Mouse (Mus musculus): ENCODE measurements around the gene Dmrtb1. TPM values are rescaled to one million over a fixed set of nuclear protein-coding genes. Genes with fewer than 3 reads are reported as not detected.

Gene Dmrtb1
- polyA plus RNA-seq, 1 experiment from 2014 or later: not detected

DNA sequence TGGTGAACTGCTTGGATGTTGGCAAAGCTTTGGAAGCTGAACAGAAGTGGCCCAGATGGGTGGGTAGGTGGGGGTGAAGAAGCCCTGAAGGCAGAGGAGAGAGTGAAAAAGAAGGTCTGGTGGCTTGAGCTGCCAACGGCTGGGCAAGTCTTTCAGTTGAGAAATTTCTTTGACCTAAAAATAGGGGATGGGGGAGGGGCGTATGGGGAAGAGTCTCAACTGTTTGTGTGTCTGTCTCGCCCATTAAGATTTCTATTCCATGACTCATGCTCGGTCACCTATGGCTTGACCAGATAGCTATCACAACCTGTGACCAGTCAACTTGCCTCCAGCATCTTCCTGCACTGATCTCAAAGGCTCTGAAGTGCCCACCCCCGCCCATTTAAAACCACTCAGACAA lies 35.1 kb upstream of the Dmrtb1 start:
- Histone ChIP-seq H3K4me1 (replicated peaks; ENCODE audit: control insufficient read depth, insufficient read depth, low read length) (peaks cover 5% of the 10 kb centered on the region; the same call in 1 of the 2 replicates), H3K4me2 (no peak overlapping the region), H3K27ac (ENCODE audit: low read depth, low read length) (no peak overlapping the region), H3K27me3 (replicated peaks; ENCODE audit: control insufficient read depth, insufficient read depth, low read length) (no peaks in the 10 kb centered on the region), H3K9ac (ENCODE audit: low read depth, low read length) (no peak overlapping the region), H3K36me3 (ENCODE audit: control insufficient read depth, insufficient read depth, low read length) (no peaks in the 10 kb centered on the region), H3K9me3 (ENCODE audit: control insufficient read depth, low read length) (no peaks in the 10 kb centered on the region), H3K4me3 (ENCODE audit: low read depth, low read length) (no peak overlapping the region)
- no peak for ATAC-seq (replicated peaks; ENCODE audit: low FRiP score)
- 55% methylated on average over 5 of the region's 5 CpGs for WGBS
- DNase-seq (ENCODE audit: low spot score): no peak

- Histone ChIP-seq H3K27me3 (replicated peaks; ENCODE audit: control insufficient read depth, insufficient read depth, low read length) (no peaks in the 10 kb centered on the region), H3K27ac (ENCODE audit: low read depth, low read length) (no peak overlapping the region), H3K9ac (ENCODE audit: low read depth, low read length) (no peak overlapping the region), H3K4me3 (ENCODE audit: low read depth, low read length) (no peak overlapping the region), H3K4me1 (replicated peaks; ENCODE audit: control insufficient read depth, insufficient read depth, low read length) (peaks cover 5% of the 10 kb centered on the region; the same call in 1 of the 2 replicates), H3K9me3 (ENCODE audit: control insufficient read depth, low read length) (no peaks in the 10 kb centered on the region), H3K4me2 (no peak overlapping the region), H3K36me3 (ENCODE audit: control insufficient read depth, insufficient read depth, low read length) (no peaks in the 10 kb centered on the region)
- ATAC-seq (replicated peaks; ENCODE audit: low FRiP score) (no peak), DNase-seq (ENCODE audit: low spot score) (no peak)
- WGBS: 85% methylated on average over 8 of the region's 8 CpGs
Measured at GRCm38 (mm10) chr4:107718720-107719119, 34.7 kb upstream of the Dmrtb1 start.

DNA sequence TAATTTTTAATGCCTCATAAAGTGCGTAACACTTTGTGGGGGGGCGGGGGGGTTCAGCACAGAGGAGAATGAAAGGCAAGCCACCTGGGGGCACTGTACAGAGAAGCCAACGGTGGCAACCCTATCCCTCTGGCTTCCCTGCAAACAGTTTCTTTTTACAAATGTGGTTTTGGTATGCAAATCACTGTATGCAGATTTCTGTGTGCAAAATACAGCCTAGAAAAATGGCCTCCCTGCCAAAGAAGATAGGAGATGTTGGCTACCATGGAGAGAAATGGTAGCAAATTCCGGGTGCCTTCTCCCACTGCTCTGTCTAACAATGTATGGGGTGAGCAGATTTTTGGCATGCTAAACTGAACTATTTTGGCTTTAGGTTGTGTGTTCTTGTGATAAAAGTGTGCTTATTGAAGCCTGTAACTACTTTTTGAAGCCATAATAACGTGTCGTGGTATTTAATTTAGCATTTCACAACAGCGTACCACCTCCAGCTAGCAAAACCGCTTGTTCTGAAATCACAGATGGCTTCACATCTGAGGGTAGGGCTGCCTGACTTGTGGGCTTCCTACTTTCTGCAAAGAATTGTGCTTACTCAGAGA lies 33.8 kb upstream of the Dmrtb1 start:
- Histone ChIP-seq H3K9me3 (ENCODE audit: control insufficient read depth, low read length) (no peaks in the 10 kb centered on the region), H3K36me3 (ENCODE audit: control insufficient read depth, insufficient read depth, low read length) (no peaks in the 10 kb centered on the region), H3K27ac (ENCODE audit: low read depth, low read length) (no peak overlapping the region), H3K4me3 (ENCODE audit: low read depth, low read length) (no peak overlapping the region), H3K4me1 (replicated peaks; ENCODE audit: control insufficient read depth, insufficient read depth, low read length) (peaks cover 5% of the 10 kb centered on the region; the same call in 1 of the 2 replicates), H3K4me2 (no peak overlapping the region), H3K27me3 (replicated peaks; ENCODE audit: control insufficient read depth, insufficient read depth, low read length) (no peaks in the 10 kb centered on the region), H3K9ac (ENCODE audit: low read depth, low read length) (no peak overlapping the region)
- no peak for ATAC-seq (replicated peaks; ENCODE audit: low FRiP score)
- no peak for DNase-seq (ENCODE audit: low spot score)
- WGBS: 75% methylated on average over 8 of the region's 8 CpGs

DNA sequence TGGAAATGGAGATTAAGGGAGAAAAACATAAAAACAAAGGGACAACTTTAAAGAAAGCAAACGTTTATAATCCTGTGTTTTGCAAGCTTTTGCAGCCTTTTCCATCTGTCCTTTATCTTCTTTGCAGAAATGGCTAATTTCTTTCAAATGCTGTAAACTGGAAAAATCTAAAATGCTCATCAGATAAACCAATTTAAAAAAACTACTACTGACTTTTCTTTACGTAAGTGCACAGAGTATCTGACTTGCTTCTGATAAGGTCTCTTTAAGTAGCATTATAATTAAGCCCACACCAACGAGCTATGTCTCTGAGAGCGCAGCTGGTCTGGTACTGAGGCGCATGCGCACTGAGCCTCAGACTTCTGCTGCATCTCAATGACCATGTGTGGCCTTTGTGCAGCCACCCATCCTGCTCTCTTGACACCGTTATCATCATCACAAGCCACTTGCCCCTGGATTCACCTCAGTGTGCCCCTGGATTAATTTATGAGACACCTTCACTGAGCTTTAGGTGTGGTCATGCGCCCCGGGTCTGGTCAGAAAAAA lies 32.8 kb upstream of the Dmrtb1 start:
- no peak overlapping the region for H3K9ac ChIP-seq (ENCODE audit: low read depth, low read length)
- no peaks in the 10 kb centered on the region for H3K27me3 ChIP-seq (replicated peaks; ENCODE audit: control insufficient read depth, insufficient read depth, low read length)
- 68% methylated on average over 9 of the region's 9 CpGs for WGBS
- DNase-seq (ENCODE audit: low spot score) (no peak), ATAC-seq (replicated peaks; ENCODE audit: low FRiP score) (no peak)
- no peaks in the 10 kb centered on the region for H3K36me3 ChIP-seq (ENCODE audit: control insufficient read depth, insufficient read depth, low read length)
- H3K4me1 ChIP-seq (replicated peaks; ENCODE audit: control insufficient read depth, insufficient read depth, low read length): peaks cover 5% of the 10 kb centered on the region; the same call in 1 of the 2 replicates
- no peak overlapping the region for H3K4me2 ChIP-seq
- H3K27ac ChIP-seq (ENCODE audit: low read depth, low read length): no peak overlapping the region
- H3K4me3 ChIP-seq (ENCODE audit: low read depth, low read length): no peak overlapping the region
- no peaks in the 10 kb centered on the region for H3K9me3 ChIP-seq (ENCODE audit: control insufficient read depth, low read length)

- DNase-seq (ENCODE audit: low spot score): no peak
- no peak overlapping the region for H3K27ac ChIP-seq (ENCODE audit: low read depth, low read length)
- H3K4me1 ChIP-seq (replicated peaks; ENCODE audit: control insufficient read depth, insufficient read depth, low read length): no peaks in the 10 kb centered on the region
- no peak for ATAC-seq (replicated peaks; ENCODE audit: low FRiP score)
- H3K36me3 ChIP-seq (ENCODE audit: control insufficient read depth, insufficient read depth, low read length): no peaks in the 10 kb centered on the region
- H3K4me2 ChIP-seq: no peak overlapping the region
- no peak overlapping the region for H3K9ac ChIP-seq (ENCODE audit: low read depth, low read length)
- no peak overlapping the region for H3K4me3 ChIP-seq (ENCODE audit: low read depth, low read length)
- 75% methylated on average over 4 of the region's 4 CpGs for WGBS
- no peaks in the 10 kb centered on the region for H3K9me3 ChIP-seq (ENCODE audit: control insufficient read depth, low read length)
- no peaks in the 10 kb centered on the region for H3K27me3 ChIP-seq (replicated peaks; ENCODE audit: control insufficient read depth, insufficient read depth, low read length)
Measured at GRCm38 (mm10) chr4:107706884-107707283, 22.9 kb upstream of the Dmrtb1 start.

- H3K4me3 ChIP-seq (ENCODE audit: low read depth, low read length): no peak overlapping the region
- WGBS: 72% methylated on average over 1 of the region's 1 CpGs
- no peak overlapping the region for H3K9ac ChIP-seq (ENCODE audit: low read depth, low read length)
- no peaks in the 10 kb centered on the region for H3K4me1 ChIP-seq (replicated peaks; ENCODE audit: control insufficient read depth, insufficient read depth, low read length)
- 0 out of 2 replicates have a peak, but pooled peaks cover 1% of the 10 kb centered on the region for H3K27me3 ChIP-seq (replicated peaks; ENCODE audit: control insufficient read depth, insufficient read depth, low read length)
- H3K9me3 ChIP-seq (ENCODE audit: control insufficient read depth, low read length): no peaks in the 10 kb centered on the region
- no peak overlapping the region for H3K4me2 ChIP-seq
- no peak overlapping the region for H3K27ac ChIP-seq (ENCODE audit: low read depth, low read length)
- ATAC-seq (replicated peaks; ENCODE audit: low FRiP score): no peak
- no peak for DNase-seq (ENCODE audit: low spot score)
- no peaks in the 10 kb centered on the region for H3K36me3 ChIP-seq (ENCODE audit: control insufficient read depth, insufficient read depth, low read length)
Measured at GRCm38 (mm10) chr4:107704185-107704584, 20.2 kb upstream of the Dmrtb1 start.

DNA sequence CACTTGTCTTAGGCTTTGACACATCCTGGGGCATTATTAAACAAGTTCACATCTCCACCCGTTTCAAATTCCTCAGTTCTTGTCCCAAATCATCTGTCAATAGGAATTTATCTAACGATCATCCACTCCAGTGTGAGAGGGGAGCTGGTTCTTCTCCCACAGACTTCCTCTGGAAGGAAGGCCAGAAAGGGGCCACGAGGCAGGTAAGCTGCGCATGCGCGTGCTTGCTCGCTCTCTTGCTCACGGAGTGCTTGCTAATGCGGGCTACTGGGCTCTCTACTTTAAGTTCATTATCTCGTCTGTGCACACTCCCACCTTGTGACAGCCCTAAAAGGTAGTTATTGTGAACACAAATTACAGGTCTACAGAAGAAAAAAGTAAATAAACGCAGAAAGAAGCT lies 17.6 kb upstream of the Dmrtb1 start:
- 72% methylated on average over 11 of the region's 11 CpGs for WGBS
- Histone ChIP-seq H3K4me2 (no peak overlapping the region), H3K4me3 (ENCODE audit: low read depth, low read length) (no peak overlapping the region), H3K9ac (ENCODE audit: low read depth, low read length) (no peak overlapping the region), H3K27me3 (replicated peaks; ENCODE audit: control insufficient read depth, insufficient read depth, low read length) (0 out of 2 replicates have a peak, but pooled peaks cover 4% of the 10 kb centered on the region), H3K36me3 (ENCODE audit: control insufficient read depth, insufficient read depth, low read length) (no peaks in the 10 kb centered on the region), H3K27ac (ENCODE audit: low read depth, low read length) (no peak overlapping the region), H3K9me3 (ENCODE audit: control insufficient read depth, low read length) (no peaks in the 10 kb centered on the region), H3K4me1 (replicated peaks; ENCODE audit: control insufficient read depth, insufficient read depth, low read length) (no peaks in the 10 kb centered on the region)
- ATAC-seq (replicated peaks; ENCODE audit: low FRiP score) (no peak), DNase-seq (ENCODE audit: low spot score) (no peak)

GRCm38 (mm10) chr4:107701116-107701515 lies 17.1 kb upstream of the Dmrtb1 start:
- no peaks in the 10 kb centered on the region for H3K4me1 ChIP-seq (replicated peaks; ENCODE audit: control insufficient read depth, insufficient read depth, low read length)
- DNase-seq (ENCODE audit: low spot score): no peak

DNA sequence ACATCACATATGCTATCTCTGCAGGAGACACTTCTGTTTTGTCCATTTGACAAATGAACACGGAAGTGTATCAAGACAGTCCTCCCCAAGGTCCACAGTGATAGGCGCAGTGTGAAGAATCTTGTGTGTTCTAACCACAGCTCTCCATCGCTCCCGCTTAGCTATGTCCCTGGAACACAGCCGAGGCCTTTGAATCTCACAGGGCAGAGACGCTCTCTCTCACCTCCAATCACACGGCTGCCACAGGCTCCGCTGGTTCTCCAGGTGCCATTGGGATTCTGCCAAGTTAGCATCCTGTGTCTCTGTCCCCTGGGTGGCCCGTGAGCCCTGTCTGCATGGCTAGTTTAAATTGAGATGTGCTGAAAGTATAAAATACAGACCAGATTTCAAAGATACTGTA lies 15.2 kb upstream of the Dmrtb1 start:
- Histone ChIP-seq H3K9ac (ENCODE audit: low read depth, low read length) (no peak overlapping the region), H3K36me3 (ENCODE audit: control insufficient read depth, insufficient read depth, low read length) (no peaks in the 10 kb centered on the region), H3K4me1 (replicated peaks; ENCODE audit: control insufficient read depth, insufficient read depth, low read length) (no peaks in the 10 kb centered on the region), H3K4me3 (ENCODE audit: low read depth, low read length) (no peak overlapping the region), H3K27ac (ENCODE audit: low read depth, low read length) (no peak overlapping the region), H3K4me2 (no peak overlapping the region), H3K27me3 (replicated peaks; ENCODE audit: control insufficient read depth, insufficient read depth, low read length) (0 out of 2 replicates have a peak, but pooled peaks cover 4% of the 10 kb centered on the region), H3K9me3 (ENCODE audit: control insufficient read depth, low read length) (no peaks in the 10 kb centered on the region)
- ATAC-seq (replicated peaks; ENCODE audit: low FRiP score) (no peak), DNase-seq (ENCODE audit: low spot score) (no peak)
- WGBS: 85% methylated on average over 9 of the region's 9 CpGs

More at GRCm38 (mm10) chr4:107701116-107701515, 17.1 kb upstream of the Dmrtb1 start:
- no peaks in the 10 kb centered on the region for H3K9me3 ChIP-seq (ENCODE audit: control insufficient read depth, low read length)
- H3K9ac ChIP-seq (ENCODE audit: low read depth, low read length): no peak overlapping the region
- H3K27ac ChIP-seq (ENCODE audit: low read depth, low read length): no peak overlapping the region
- 32% methylated on average over 11 of the region's 11 CpGs for WGBS
- no peak overlapping the region for H3K4me3 ChIP-seq (ENCODE audit: low read depth, low read length)
- H3K4me2 ChIP-seq: no peak overlapping the region
- no peaks in the 10 kb centered on the region for H3K36me3 ChIP-seq (ENCODE audit: control insufficient read depth, insufficient read depth, low read length)
- no peak for ATAC-seq (replicated peaks; ENCODE audit: low FRiP score)
- H3K27me3 ChIP-seq (replicated peaks; ENCODE audit: control insufficient read depth, insufficient read depth, low read length): 0 out of 2 replicates have a peak, but pooled peaks cover 4% of the 10 kb centered on the region
